ENCODE assay signal across 8 mouse cellular contexts in genomic region chr19:29826686-29827085, GRCm38 (mm10). TPM values are rescaled to one million over a fixed set of nuclear protein-coding genes. Genes with fewer than 3 reads are reported as not detected.
DNase-seq lines count a peak whose midpoint lies in the region; ATAC-seq and TF ChIP-seq lines count a peak whose summit lies in the region.

No protein-coding gene starts in this region.

- no peaks in the 10 kb centered on the region for H3K27me3 ChIP-seq in cerebellum, adult 2 months (ENCODE audit: control insufficient read depth, insufficient read depth, low read length)
- no peaks in the 10 kb centered on the region for H3K27me3 ChIP-seq in midbrain, embryonic 14.5 days (ENCODE audit: control insufficient read depth, insufficient read depth, low read length)
- H3K27me3 ChIP-seq in midbrain, embryonic 10.5 days (ENCODE audit: low read depth, poor library complexity, severe bottlenecking): no peaks in the 10 kb centered on the region

- no peak overlapping the region for H3K27ac ChIP-seq in cerebellum, adult 2 months (ENCODE audit: insufficient read depth, low read length)
- no peak overlapping the region for H3K27ac ChIP-seq in midbrain, embryonic 14.5 days (replicated peaks; ENCODE audit: low read depth, low read length)
- no peak overlapping the region for H3K27ac ChIP-seq in midbrain, embryonic 10.5 days (replicated peaks)

- no peak for TF ChIP-seq POLR2A in cerebellum, adult 2 months (IDR thresholded peaks at IDR 0.05; ENCODE audit: borderline replicate concordance, insufficient read depth, low read length)

- no peak for DNase-seq in cerebellum, adult 2 months
- DNase-seq in cerebellum, adult 11-12 months: no peak
- DNase-seq in midbrain, embryonic 14.5 days: peak; percentile 73
- no peak for DNase-seq in midbrain, embryonic 10.5 days (ENCODE audit: low spot score)
- peak; percentile 24 to 41 for DNase-seq in left cerebral cortex, postnatal 25 days (ENCODE audit: low spot score in 2 of 2)
- peak; percentile 11 for DNase-seq in right cerebral cortex, postnatal 4 days
- no peak for DNase-seq in thymus, postnatal 25 days

- H3K36me3 ChIP-seq in midbrain, embryonic 14.5 days (ENCODE audit: control insufficient read depth, insufficient read depth, low read length): no peaks in the 10 kb centered on the region
- no peaks in the 10 kb centered on the region for H3K36me3 ChIP-seq in midbrain, embryonic 10.5 days

- intact Hi-C loops in left cerebral cortex, postnatal 25 days (cut with DNase I): loop anchor here (1.0 to 10.0 kb wide), 3 partner anchors 118 to 378 kb away; no protein-coding TSS in a partner anchor

- H3K4me2 ChIP-seq in midbrain, embryonic 14.5 days (ENCODE audit: low read length): no peak overlapping the region

- H3K4me3 ChIP-seq in cerebellum, adult 2 months (replicated peaks; ENCODE audit: insufficient read depth, low read depth, low read length): no peak overlapping the region
- H3K4me3 ChIP-seq in midbrain, embryonic 14.5 days (replicated peaks; ENCODE audit: low read depth, low read length): no peak overlapping the region
- H3K4me3 ChIP-seq in midbrain, embryonic 10.5 days: no peak overlapping the region

- peak; percentile 31; the same call in 1 of the 2 replicates for TF ChIP-seq CTCF in cerebellum, adult 2 months (IDR thresholded peaks at IDR 0.05; ENCODE audit: borderline replicate concordance, insufficient read depth, low read depth, low read length)

- WGBS in cerebellum, adult 2 months: 70% methylated on average over 1 of the region's 1 CpGs
- WGBS in midbrain, embryonic 14.5 days: 78% methylated on average over 1 of the region's 1 CpGs
- WGBS in midbrain, embryonic 10.5 days: 83% methylated on average over 1 of the region's 1 CpGs

- no peaks in the 10 kb centered on the region for H3K9me3 ChIP-seq in midbrain, embryonic 14.5 days (ENCODE audit: control insufficient read depth, low read length)
- no peaks in the 10 kb centered on the region for H3K9me3 ChIP-seq in midbrain, embryonic 10.5 days (replicated peaks)

- no peak overlapping the region for H3K9ac ChIP-seq in midbrain, embryonic 14.5 days (replicated peaks; ENCODE audit: low read length)

- no peaks in the 10 kb centered on the region for H3K4me1 ChIP-seq in cerebellum, adult 2 months (ENCODE audit: control insufficient read depth, insufficient read depth, low read length)
- H3K4me1 ChIP-seq in midbrain, embryonic 14.5 days (ENCODE audit: control insufficient read depth, insufficient read depth, low read length): no peaks in the 10 kb centered on the region
- H3K4me1 ChIP-seq in midbrain, embryonic 10.5 days: no peaks in the 10 kb centered on the region

- peak; percentile 63; the same call in 1 of the 2 replicates for ATAC-seq in midbrain, embryonic 14.5 days (ENCODE audit: low FRiP score, low TSS enrichment)
- ATAC-seq in hematopoietic stem cell, adult 5-6 weeks (replicated peaks in 1 of 2; ENCODE audit: insufficient read depth in 1 of 2, low FRiP score in 2 of 2, low TSS enrichment in 1 of 2, low read depth in 1 of 2, poor library complexity in 2 of 2, severe bottlenecking in 2 of 2): peak; percentile 56 to 65

RNA-seq across cellular contexts. Expression of gene Ranbp6, which starts 13.9 kb away (rescaled TPM):
- polyA plus RNA-seq in cerebellum, adult 2 months (2012; rRNA removed): 22.1 and 22.3 TPM in 2 replicates
- 42.1 and 66.7 TPM in 2 replicates for polyA plus RNA-seq in midbrain, embryonic 14.5 days (2014; fragmentation: Nextera tagmentation; extraction: Ambion mirVana)
- 25.7 and 31.1 TPM in 2 replicates for polyA plus RNA-seq in midbrain, embryonic 10.5 days (2016; fragmentation: Nextera tagmentation; extraction: Ambion mirVana)
- total RNA-seq in hematopoietic stem cell, adult 5-6 weeks (2017): 26.2 and 34.7 TPM in 2 replicates
- 10 to 100 TPM; 32.4 to 34.8 TPM for total RNA-seq in left cerebral cortex, postnatal 25 days (2021)

RNA-seq across cellular contexts. Expression of gene 9930021J03Rik, which starts 20.9 kb away (rescaled TPM):
- 25.6 and 28.2 TPM in 2 replicates for polyA plus RNA-seq in cerebellum, adult 2 months (2012; rRNA removed)
- 12.2 and 13.6 TPM in 2 replicates for polyA plus RNA-seq in midbrain, embryonic 14.5 days (2014; fragmentation: Nextera tagmentation; extraction: Ambion mirVana)
- polyA plus RNA-seq in midbrain, embryonic 10.5 days (2016; fragmentation: Nextera tagmentation; extraction: Ambion mirVana): 4.0 and 4.2 TPM in 2 replicates
- total RNA-seq in hematopoietic stem cell, adult 5-6 weeks (2017): 20.5 and 27.4 TPM in 2 replicates
- total RNA-seq in left cerebral cortex, postnatal 25 days (2021): 10 to 100 TPM; 34.0 to 35.0 TPM

Comparison
In these comparisons a context has a peak if more than half of its experiments do, and no peak if none do; other contexts are left out.
1. DNase-seq: peak in midbrain, embryonic 14.5 days (single experiment), left cerebral cortex, postnatal 25 days (2 of 2) and right cerebral cortex, postnatal 4 days (single experiment); none in cerebellum, adult 2 months (0 of 2), cerebellum, adult 11-12 months (single experiment), midbrain, embryonic 10.5 days (single experiment) and thymus, postnatal 25 days (single experiment).